Mouse (Mus musculus) small intestine, adult 2 months (tissue): ENCODE measurements at regions not wholly inside any gene's neighbourhood (a gene's known extent, or its start where the extent isn't known, plus 50 kb on each side); places are given as distances from the start of the nearest gene placed in this dataset.

Experiments
- CTCF ChIP-seq: fragments of 200-500 bp; IDR thresholded peaks from 2 replicates; pipeline ENCODE4 v1.5.1; 2012; ENCODE audit warnings: low read depth, mild to moderate bottlenecking, control low read depth, inconsistent platforms, low read length, moderate library complexity, mixed read lengths; ENCODE audit not compliant: insufficient replicate concordance, insufficient read length; ENCODE audit errors: extremely low read depth
- POLR2A ChIP-seq: fragments of 200-500 bp; IDR thresholded peaks from 2 replicates; pipeline ENCODE4 v1.6.1; 2012; ENCODE audit warnings: low read depth, mild to moderate bottlenecking, control low read depth, inconsistent platforms, low read length, moderate library complexity

DNA sequence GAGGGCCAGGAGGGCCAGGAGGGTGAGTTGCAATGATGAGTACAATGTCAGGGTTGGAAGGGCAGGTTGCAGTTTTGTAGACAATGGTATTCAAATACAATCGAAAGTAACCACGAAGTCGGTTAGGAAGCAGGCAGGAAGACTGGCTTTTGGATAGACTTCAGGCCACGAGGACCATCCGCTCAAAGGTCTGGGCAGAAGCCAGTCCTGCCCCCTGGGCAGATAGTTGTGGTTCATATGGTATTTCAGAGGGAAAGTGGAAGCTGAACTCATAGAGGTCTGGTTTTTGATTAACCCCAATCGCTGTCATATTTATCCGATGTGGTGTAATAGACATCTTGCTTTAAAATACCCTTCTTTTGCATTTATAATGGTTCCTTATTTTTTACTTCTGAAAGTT lies 255.2 kb downstream of the Gm11077 start:
- TF ChIP-seq CTCF (no peak), POLR2A (no peak)
